Mouse (Mus musculus) neural tube, embryonic 15.5 days (tissue): ENCODE data around the gene Phex. TPM values are rescaled to one million over a fixed set of nuclear protein-coding genes. Genes with fewer than 3 reads are reported as not detected.
A peak's percentile ranks its signal among the peaks of the same experiment; 100 is the strongest.

Experiments
- ATAC-seq: fragments of 200-750 bp; cut with Nextera tagmentation; 2 replicates; pipeline ENCODE4 v1.8.0; 2017; ENCODE audit warnings: mild to moderate bottlenecking, moderate TSS enrichment, moderate library complexity; ENCODE audit not compliant: low FRiP score
- H3K27ac ChIP-seq: fragments of 300-500 bp; sonication (generic); replicated peaks from 2 replicates; pipeline ENCODE4 v1.5.1; 2015; ENCODE audit warnings: mild to moderate bottlenecking, inconsistent platforms
- H3K27me3 ChIP-seq: fragments of 300-500 bp; sonication (generic); replicated peaks from 2 replicates; pipeline ENCODE4 v1.6.1; 2015; ENCODE audit warnings: inconsistent platforms
- H3K36me3 ChIP-seq: fragments of 300-500 bp; sonication (generic); 2 replicates; pipeline ENCODE4 v1.6.1; 2015; ENCODE audit warnings: inconsistent platforms
- H3K4me1 ChIP-seq: fragments of 300-500 bp; sonication (generic); 2 replicates; pipeline ENCODE4 v1.6.1; 2015; ENCODE audit warnings: inconsistent platforms
- H3K4me2 ChIP-seq: fragments of 300-500 bp; sonication (generic); 2 replicates; pipeline ENCODE4 v1.6.1; 2015; ENCODE audit warnings: inconsistent platforms, mild to moderate bottlenecking, moderate library complexity
- H3K4me3 ChIP-seq: fragments of 300-500 bp; sonication (generic); replicated peaks from 2 replicates; pipeline ENCODE4 v1.5.1; 2015; ENCODE audit warnings: mild to moderate bottlenecking, inconsistent platforms
- H3K9ac ChIP-seq: fragments of 300-500 bp; sonication (generic); replicated peaks from 2 replicates; pipeline ENCODE4 v1.6.1; 2015; ENCODE audit warnings: mild to moderate bottlenecking, inconsistent platforms
- H3K9me3 ChIP-seq: fragments of 300-500 bp; sonication (generic); replicated peaks from 2 replicates; pipeline ENCODE4 v1.6.1; 2016; ENCODE audit warnings: inconsistent platforms
- WGBS: fragments of 180-500 bp; shearing (Covaris S2); methylation state at CpG from one replicate; pipeline ENCODE4 v1.1.7; 2015; ENCODE audit warnings: mixed read lengths; 5-methylcytosine and 5-hydroxymethylcytosine counted together
- polyA plus RNA-seq: library from polyadenylated mRNA; unstranded; fragments of >200 nt; fragmentation: Nextera tagmentation; extraction: Ambion mirVana; gene quantifications from 2 replicates; pipeline ENCODE4 v1.2.1, GENCODE M21; 2015

Gene Phex
- polyA plus RNA-seq, 1 experiment from 2014 or later = 0.56 TPM

DNA sequence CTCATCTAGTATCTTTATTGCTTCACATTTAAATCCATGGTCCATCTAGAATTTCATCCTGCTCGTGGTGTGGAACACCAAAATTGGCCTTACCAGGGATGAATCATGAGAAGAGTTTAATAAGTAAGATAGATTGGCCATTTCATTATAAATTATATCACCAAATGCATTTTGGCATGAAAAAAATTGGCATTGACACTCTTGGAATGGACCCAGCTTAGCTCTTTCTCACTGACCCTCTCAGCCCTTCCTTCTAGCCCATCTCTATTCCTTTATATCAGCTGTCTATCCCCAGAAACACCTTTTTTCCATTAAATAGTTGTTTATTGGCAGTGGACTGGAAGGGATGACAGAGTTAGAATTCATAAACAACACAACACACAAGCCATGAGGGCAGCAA lies 37.7 kb downstream of the Phex start:
- H3K4me3 ChIP-seq = no peak overlapping the region
- 50% methylated on average over 1 of the region's 1 CpGs for WGBS
- no peak for ATAC-seq

GRCm38 (mm10) chrX:157373873-157374272 lies 41.2 kb downstream of the Phex start:
- H3K27me3 ChIP-seq = no peaks in the 10 kb centered on the region
- H3K4me3 ChIP-seq = no peak overlapping the region
- no peaks in the 10 kb centered on the region for H3K9me3 ChIP-seq
- no peaks in the 10 kb centered on the region for H3K36me3 ChIP-seq
- no peak for ATAC-seq
- no peak overlapping the region for H3K4me2 ChIP-seq
- H3K4me1 ChIP-seq = no peaks in the 10 kb centered on the region
- H3K9ac ChIP-seq = no peak overlapping the region
- no peak overlapping the region for H3K27ac ChIP-seq
- WGBS = 64% methylated on average over 3 of the region's 3 CpGs

More for the DNA sequence above, 37.7 kb downstream of the Phex start:
- no peaks in the 10 kb centered on the region for H3K4me1 ChIP-seq
- H3K9me3 ChIP-seq = no peaks in the 10 kb centered on the region
- no peak overlapping the region for H3K9ac ChIP-seq
- no peak overlapping the region for H3K4me2 ChIP-seq
- no peaks in the 10 kb centered on the region for H3K27me3 ChIP-seq
- H3K36me3 ChIP-seq = no peaks in the 10 kb centered on the region
- H3K27ac ChIP-seq = no peak overlapping the region

GRCm38 (mm10) chrX:157369166-157369565 lies 45.9 kb downstream of the Phex start:
- no peak overlapping the region for H3K27ac ChIP-seq
- H3K4me3 ChIP-seq = no peak overlapping the region
- no peaks in the 10 kb centered on the region for H3K9me3 ChIP-seq
- ATAC-seq = no peak
- H3K9ac ChIP-seq = no peak overlapping the region
- H3K4me1 ChIP-seq = no peaks in the 10 kb centered on the region
- H3K27me3 ChIP-seq = no peaks in the 10 kb centered on the region
- H3K4me2 ChIP-seq = no peak overlapping the region
- no peaks in the 10 kb centered on the region for H3K36me3 ChIP-seq

DNA sequence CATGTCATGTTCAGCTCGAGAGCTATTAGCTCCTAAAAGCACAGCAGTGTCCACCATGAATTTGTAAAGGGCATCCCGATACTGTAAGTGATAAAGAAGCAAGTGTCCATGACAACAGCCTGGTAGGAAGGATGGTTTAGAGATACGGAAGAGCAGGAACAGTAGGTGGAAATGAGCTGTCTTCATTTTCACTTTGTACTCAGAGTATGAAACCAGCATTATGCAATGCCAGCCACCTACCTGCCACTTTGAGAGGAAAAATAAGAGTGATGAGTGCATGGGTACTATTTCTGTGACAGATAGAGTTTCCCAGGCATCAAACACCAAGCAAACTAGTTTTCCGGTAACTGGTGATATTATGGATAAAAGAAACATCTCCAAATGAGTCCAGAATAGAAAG lies 59.6 kb downstream of the Phex start:
- Histone ChIP-seq H3K36me3 (no peaks in the 10 kb centered on the region), H3K4me2 (no peak overlapping the region), H3K9me3 (no peaks in the 10 kb centered on the region), H3K4me3 (no peak overlapping the region), H3K9ac (no peak overlapping the region), H3K27me3 (no peaks in the 10 kb centered on the region), H3K27ac (no peak overlapping the region), H3K4me1 (no peaks in the 10 kb centered on the region)
- 86% methylated on average over 4 of the region's 4 CpGs for WGBS
- ATAC-seq = no peak

DNA sequence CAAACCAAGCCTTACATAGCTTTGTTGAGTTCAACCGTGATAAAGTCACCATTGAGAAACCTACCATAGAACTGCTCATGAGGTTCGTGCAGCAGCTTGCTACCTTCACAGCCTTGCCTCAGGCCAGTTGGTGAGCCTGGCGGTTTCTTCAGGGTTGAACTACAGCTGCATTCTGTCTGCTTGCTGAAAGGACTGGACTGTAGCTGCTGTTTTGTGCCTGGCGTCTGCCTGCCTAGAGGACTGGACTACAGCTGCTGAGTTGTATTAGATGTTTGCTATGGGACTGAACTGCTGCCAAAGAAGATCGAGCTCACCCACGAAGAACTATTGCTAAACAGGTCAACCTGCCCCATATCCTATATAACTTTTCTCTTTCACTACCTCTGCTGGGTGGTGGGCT lies 68.9 kb downstream of the Phex start:
- H3K4me3 ChIP-seq = no peak overlapping the region
- H3K9me3 ChIP-seq = no peaks in the 10 kb centered on the region
- ATAC-seq = no peak
- 87% methylated on average over 6 of the region's 6 CpGs for WGBS
- no peak overlapping the region for H3K4me2 ChIP-seq
- H3K4me1 ChIP-seq = no peaks in the 10 kb centered on the region
- no peaks in the 10 kb centered on the region for H3K27me3 ChIP-seq
- no peaks in the 10 kb centered on the region for H3K36me3 ChIP-seq
- H3K27ac ChIP-seq = no peak overlapping the region
- no peak overlapping the region for H3K9ac ChIP-seq

DNA sequence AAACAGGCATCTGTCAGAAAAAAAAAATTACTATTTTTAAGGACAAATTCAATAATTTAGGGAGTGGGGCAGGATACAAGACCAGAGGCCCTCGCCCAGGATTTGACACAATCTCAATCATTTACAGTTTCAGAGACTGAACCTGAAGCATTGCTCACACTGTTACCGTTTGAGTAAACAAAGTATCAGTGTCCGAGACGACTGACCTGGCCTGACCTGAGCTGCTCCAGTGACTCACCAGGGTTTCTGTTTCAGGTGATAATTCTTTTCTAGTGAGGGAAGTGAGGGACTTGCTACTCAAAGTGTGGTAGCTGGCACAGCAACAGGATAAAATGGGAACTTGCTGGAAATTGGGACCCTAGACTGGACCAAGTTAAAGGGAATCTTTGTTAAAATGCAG lies 80.4 kb downstream of the Phex start:
- Histone ChIP-seq H3K4me3 (no peak overlapping the region), H3K36me3 (no peaks in the 10 kb centered on the region), H3K9ac (no peak overlapping the region), H3K27me3 (no peaks in the 10 kb centered on the region), H3K4me1 (no peaks in the 10 kb centered on the region), H3K4me2 (no peak overlapping the region), H3K27ac (no peak overlapping the region), H3K9me3 (no peaks in the 10 kb centered on the region)
- WGBS = 58% methylated on average over 4 of the region's 4 CpGs
- ATAC-seq = no peak

DNA sequence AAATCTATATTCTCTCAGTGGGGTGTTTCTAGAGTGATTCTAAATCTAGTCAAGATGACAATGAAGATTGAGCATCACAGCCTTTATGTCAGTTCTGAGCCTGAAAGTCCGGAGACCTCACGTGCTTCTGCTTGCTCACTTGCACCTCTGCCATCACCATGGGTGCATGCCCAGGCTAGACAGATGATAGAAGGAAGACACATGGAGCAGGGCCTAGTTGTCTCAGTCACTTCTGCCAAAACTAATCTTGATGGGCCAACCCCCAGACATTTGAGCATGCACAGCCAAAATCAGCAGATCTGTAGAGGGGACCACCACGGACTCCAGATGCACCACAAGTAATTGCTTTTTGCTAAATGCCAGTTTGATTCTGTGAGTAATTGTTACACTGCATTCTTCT lies 85.3 kb downstream of the Phex start:
- Histone ChIP-seq H3K4me3 (no peak overlapping the region), H3K9ac (no peak overlapping the region), H3K4me1 (no peaks in the 10 kb centered on the region), H3K9me3 (no peaks in the 10 kb centered on the region), H3K27me3 (no peaks in the 10 kb centered on the region), H3K27ac (no peak overlapping the region), H3K36me3 (no peaks in the 10 kb centered on the region), H3K4me2 (no peak overlapping the region)
- WGBS = 83% methylated on average over 3 of the region's 3 CpGs
- no peak for ATAC-seq

DNA sequence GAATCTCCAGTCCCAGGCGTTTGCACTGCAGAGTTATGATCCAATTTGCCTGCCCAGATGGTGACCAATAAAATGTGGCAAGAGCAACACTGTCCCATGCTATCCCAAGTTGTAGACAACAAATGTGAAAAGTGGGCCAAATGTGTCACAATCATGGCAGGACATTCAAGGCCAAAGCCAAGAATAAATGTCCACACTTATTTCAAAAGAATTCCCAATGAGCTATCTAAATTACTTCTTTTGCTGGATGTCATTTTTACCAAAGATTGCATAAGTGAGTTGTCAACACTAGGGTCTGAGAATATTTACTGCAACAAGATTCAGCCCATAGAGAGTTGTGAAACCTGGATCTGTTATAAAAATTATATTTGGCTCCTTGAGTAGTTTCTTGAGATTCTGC lies 86.7 kb downstream of the Phex start:
- Histone ChIP-seq H3K4me2 (no peak overlapping the region), H3K27me3 (no peaks in the 10 kb centered on the region), H3K27ac (no peak overlapping the region), H3K36me3 (no peaks in the 10 kb centered on the region), H3K9me3 (no peaks in the 10 kb centered on the region), H3K9ac (no peak overlapping the region), H3K4me1 (no peaks in the 10 kb centered on the region), H3K4me3 (no peak overlapping the region)
- ATAC-seq = no peak
- 48% methylated on average over 1 of the region's 1 CpGs for WGBS

- Histone ChIP-seq H3K4me1 (no peaks in the 10 kb centered on the region), H3K27me3 (no peaks in the 10 kb centered on the region), H3K36me3 (no peaks in the 10 kb centered on the region), H3K27ac (no peak overlapping the region), H3K4me2 (no peak overlapping the region), H3K4me3 (no peak overlapping the region), H3K9me3 (no peaks in the 10 kb centered on the region), H3K9ac (no peak overlapping the region)
- 93% methylated on average over 3 of the region's 3 CpGs for WGBS
- no peak for ATAC-seq
Observed at GRCm38 (mm10) chrX:157327756-157328155, 87.4 kb downstream of the Phex start.

- H3K9ac ChIP-seq = no peak overlapping the region
- no peaks in the 10 kb centered on the region for H3K27me3 ChIP-seq
- H3K4me1 ChIP-seq = no peaks in the 10 kb centered on the region
- H3K4me2 ChIP-seq = no peak overlapping the region
- no peak for ATAC-seq
- H3K9me3 ChIP-seq = no peaks in the 10 kb centered on the region
- H3K36me3 ChIP-seq = no peaks in the 10 kb centered on the region
- WGBS = 81% methylated on average over 3 of the region's 3 CpGs
- H3K4me3 ChIP-seq = no peak overlapping the region
- no peak overlapping the region for H3K27ac ChIP-seq
Observed at GRCm38 (mm10) chrX:157324396-157324795, 90.7 kb downstream of the Phex start.

DNA sequence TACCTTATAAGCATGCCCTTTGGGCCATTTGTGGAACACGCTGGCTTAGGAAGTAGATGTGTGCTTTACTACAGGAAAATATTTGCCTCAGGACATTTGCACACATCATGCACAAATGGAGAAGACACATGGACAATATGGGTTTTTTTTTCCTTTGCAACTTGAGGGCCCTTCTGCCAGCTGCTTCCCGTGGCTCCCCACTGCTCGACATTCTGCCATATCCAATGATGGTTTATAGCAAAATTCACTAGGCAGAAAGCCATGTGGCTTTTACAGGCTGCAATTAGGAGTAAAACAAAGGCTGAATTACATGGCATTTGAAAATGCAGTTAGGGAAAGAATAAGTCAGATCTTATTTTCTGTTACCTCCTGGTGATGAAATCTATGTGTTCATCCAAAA lies 104.8 kb downstream of the Phex start:
- no peak for ATAC-seq
- Histone ChIP-seq H3K4me3 (no peak overlapping the region), H3K9me3 (no peaks in the 10 kb centered on the region), H3K36me3 (no peaks in the 10 kb centered on the region), H3K27ac (no peak overlapping the region), H3K4me1 (0 out of 2 replicates have a peak, but pooled peaks cover 10% of the 10 kb centered on the region), H3K27me3 (no peaks in the 10 kb centered on the region), H3K9ac (no peak overlapping the region), H3K4me2 (no peak overlapping the region)
- WGBS = 49% methylated on average over 3 of the region's 3 CpGs

DNA sequence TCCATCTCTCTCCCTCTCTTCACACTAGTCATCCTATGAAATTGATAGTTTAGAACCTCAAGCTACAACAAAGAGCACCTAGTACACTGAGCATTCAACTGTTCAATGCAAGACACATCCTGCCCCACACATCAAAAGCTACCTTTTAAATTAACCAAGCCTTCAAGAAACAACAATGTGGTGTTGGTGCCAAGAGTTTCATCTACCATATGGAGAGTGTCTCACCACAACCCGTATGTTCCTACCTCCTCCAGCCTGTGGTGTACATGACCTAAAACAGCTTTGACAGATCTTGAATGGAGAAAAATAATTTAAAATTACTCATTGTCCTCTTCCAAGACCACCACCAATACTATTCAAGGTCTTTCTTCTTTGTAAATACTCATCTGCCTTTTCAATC lies 106.9 kb downstream of the Phex start:
- 81% methylated on average over 1 of the region's 1 CpGs for WGBS

GRCm38 (mm10) chrX:157307411-157307810 lies 107.7 kb downstream of the Phex start:
- H3K4me3 ChIP-seq = no peak overlapping the region
- 9% methylated on average over 3 of the region's 3 CpGs for WGBS
- H3K4me2 ChIP-seq = no peak overlapping the region
- ATAC-seq = peak; percentile 68
- no peaks in the 10 kb centered on the region for H3K9me3 ChIP-seq
- H3K4me1 ChIP-seq = 0 out of 2 replicates have a peak, but pooled peaks cover 10% of the 10 kb centered on the region
- H3K27ac ChIP-seq = peak overlapping the region; percentile 58; the same call in 1 of the 2 replicates
- no peak overlapping the region for H3K9ac ChIP-seq
- no peaks in the 10 kb centered on the region for H3K27me3 ChIP-seq
- H3K36me3 ChIP-seq = no peaks in the 10 kb centered on the region

More for the DNA sequence above, 106.9 kb downstream of the Phex start:
- no peaks in the 10 kb centered on the region for H3K9me3 ChIP-seq
- H3K4me3 ChIP-seq = no peak overlapping the region
- H3K27me3 ChIP-seq = no peaks in the 10 kb centered on the region
- H3K9ac ChIP-seq = no peak overlapping the region
- H3K36me3 ChIP-seq = no peaks in the 10 kb centered on the region
- 0 out of 2 replicates have a peak, but pooled peaks cover 10% of the 10 kb centered on the region for H3K4me1 ChIP-seq
- no peak overlapping the region for H3K27ac ChIP-seq
- no peak overlapping the region for H3K4me2 ChIP-seq
- no peak for ATAC-seq
